Mouse (Mus musculus) 3T3-L1 (cell line): Measurements from ENCODE around the gene Ak8.

Experiments
- DNase-seq: peaks from one replicate; pipeline ENCODE4 v3.0.0-alpha.2; 2015; ENCODE audit warnings: low read depth, low spot score

Ak8 gene

GRCm38 (mm10) chr2:28730676-28731075 lies 30.7 kb downstream of the Ak8 start:
- no peak for DNase-seq

- DNase-seq: peak; percentile 56
These were observed 37.1 kb downstream of the Ak8 start for GRCm38 (mm10) chr2:28737112-28737511.

GRCm38 (mm10) chr2:28740159-28740558 lies 40.2 kb downstream of the Ak8 start:
- no peak for DNase-seq

GRCm38 (mm10) chr2:28742701-28743100 lies 42.7 kb downstream of the Ak8 start:
- DNase-seq: peak; percentile 31

DNA sequence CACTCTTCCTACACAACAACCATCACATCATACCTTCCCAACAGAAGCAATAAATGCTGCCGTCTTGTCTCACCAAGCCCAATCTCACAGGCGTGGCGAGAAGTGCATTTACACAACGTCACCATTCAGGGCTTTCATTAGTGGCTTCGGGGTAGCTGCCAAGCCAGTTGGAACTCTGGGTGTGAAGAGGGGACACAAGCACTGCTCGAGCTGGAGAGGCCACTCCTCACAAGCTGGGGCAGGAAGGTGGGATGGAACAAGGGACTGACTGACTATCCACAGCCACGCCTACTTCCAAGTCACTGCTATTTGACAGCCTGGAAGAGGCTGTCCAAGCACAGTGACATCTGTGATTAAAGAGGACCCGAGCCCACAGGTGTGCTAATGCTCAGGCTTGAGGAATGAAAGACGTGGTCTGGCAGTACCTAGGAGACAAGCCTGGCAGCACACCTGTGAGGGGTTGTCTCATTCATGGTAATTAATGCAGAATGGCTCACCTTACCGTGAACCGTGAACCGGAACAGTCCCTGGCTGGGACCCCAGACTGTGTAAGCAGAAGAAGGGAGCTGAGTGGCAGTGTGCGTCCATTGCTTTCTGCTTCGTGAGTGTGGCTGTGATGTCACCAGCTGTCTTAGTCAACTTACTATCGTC lies 46.8 kb downstream of the Ak8 start:
- no peak for DNase-seq

- no peak for DNase-seq
These were observed 47.7 kb downstream of the Ak8 start for GRCm38 (mm10) chr2:28747705-28748104.

DNA sequence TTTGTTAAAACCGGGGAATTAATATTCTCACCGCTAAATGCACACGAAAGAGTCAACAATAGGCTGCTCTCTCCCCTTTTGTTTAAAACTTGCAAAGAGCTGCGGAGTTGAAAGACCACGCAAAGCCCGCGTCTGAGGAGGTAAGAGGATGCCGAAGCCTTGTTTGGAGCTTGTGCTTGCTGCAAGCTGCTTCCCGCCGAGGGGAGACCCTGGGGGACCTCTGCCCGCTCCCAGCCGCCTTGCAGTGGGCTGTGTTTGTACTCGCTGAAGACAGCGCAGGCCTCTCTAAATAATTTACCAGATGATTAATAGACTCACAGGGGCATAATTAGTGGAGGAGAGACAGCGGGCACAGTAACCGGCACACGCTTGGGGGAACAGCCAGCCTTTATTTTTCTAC lies 51.2 kb downstream of the Ak8 start:
- no peak for DNase-seq

- no peak for DNase-seq
These were observed 51.7 kb downstream of the Ak8 start for GRCm38 (mm10) chr2:28751658-28752057.

DNA sequence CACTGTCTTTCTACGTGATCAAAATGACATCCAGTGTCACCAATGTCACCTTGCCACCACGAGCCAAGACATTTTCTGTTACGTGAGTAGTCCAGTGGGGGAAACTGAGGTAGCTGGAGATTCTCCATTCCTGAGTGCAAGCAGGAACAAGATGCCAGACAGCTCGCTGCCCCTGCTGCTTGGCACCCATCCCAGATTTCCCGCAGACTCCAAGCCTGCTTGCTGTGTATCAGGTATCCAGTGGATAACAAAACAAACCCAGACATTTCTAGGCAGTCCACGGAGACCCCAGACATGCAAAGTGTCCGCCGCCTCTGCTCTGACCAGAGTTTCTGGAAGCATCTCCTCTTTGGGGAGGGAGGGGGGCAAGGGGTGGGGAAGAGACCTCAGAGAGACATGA lies 52.4 kb downstream of the Ak8 start:
- DNase-seq: no peak

DNA sequence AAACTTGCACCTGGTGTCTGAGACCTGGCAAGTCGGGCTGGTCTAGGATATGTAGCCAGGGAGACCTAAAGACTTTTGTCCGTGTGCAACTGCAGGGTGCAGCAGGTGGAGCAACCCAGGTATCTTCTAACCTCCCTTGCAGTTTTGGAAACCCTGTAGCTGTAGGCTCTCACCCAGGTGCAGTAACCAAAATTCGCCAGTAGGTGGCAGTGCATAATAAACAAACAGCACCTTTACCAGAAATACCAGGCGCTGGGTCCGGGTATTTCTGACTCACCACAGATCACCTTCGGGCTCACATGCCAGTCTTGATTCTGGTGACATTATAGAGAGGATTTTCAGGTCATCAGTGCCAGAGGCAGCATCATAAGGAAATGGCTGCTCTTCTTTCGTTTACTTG lies 55.5 kb downstream of the Ak8 start:
- peak; percentile 87 for DNase-seq

DNA sequence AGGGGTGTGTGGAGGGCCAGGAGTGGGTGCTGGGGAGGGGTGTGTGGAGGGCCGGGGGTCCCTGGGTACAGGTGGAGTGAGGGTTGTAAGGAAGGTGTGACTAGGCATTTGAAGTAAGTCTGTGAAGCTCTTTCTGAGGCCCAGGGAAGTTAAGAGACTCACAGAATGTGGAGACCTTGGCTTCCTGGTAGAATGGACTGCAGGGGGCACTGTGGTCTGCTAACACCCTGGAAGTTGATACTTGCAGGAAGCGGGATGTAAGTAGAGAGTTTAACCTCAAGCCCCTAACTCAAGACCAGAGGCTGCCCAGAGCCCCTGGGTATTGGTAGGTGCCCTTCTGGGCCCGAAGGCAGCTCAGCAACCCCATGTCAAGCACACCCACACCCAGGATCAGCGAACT lies 56.2 kb downstream of the Ak8 start:
- DNase-seq: peak; percentile 79

GRCm38 (mm10) chr2:28759441-28759840 lies 59.5 kb downstream of the Ak8 start:
- no peak for DNase-seq

- no peak for DNase-seq
These were observed 66.6 kb downstream of the Ak8 start for GRCm38 (mm10) chr2:28766590-28766989.

DNA sequence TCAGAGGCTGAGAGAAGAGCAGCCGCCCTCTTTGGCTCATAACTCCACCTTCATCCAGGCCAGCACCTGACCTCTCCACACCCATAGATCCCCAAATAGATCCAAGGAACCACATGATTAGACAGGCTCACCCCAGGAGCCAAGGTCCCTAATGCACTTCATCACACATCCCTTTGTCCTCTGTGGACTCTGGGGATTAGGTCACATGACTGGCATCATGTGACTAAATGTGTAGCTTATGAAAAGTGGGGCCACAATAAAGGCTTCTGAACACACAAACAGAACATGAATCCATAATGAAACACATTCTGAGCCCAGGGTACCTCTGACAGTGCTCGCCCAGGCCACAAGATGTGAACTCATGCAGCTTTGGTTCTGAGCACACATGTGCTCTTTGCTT lies 67.1 kb downstream of the Ak8 start:
- DNase-seq: no peak

DNA sequence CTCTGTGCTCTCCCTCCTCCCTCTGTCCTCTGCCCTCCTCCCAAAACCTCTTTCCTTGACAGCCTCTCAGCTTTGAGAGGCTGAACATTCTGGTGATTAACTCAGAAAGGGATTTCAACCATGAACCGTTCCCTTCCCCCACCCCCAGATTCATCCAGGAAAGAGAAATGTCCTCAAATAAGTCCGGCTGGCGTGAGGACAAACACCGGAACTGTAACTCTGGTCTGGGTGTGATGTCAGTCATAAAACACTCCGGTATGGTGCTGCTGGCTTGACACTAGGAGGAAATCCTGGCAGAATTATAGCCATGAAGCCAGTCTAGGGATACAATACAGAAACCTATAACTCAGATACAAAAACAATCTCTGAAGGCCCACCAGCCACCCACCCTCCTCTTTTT lies 70.7 kb downstream of the Ak8 start:
- DNase-seq: no peak

DNA sequence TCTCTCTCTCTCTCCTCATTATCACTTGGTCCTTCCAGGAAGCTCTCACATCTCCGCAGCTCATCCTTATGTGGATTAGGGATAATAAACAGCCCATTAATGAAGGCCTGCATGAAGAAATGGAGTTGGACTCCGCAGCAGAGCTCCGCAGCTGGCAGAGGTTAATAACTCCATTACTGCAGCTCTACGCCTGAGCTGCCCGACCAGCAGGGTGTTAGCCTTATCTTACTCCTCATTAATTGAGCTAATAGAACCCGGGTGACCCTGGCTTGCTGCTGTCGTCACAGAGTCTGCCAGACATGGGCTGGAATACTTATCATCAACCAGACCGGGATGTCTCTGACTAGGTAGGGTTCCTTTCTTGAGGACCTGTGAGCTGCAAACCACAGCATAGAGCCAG lies 74.1 kb downstream of the Ak8 start:
- DNase-seq: no peak

GRCm38 (mm10) chr2:28776728-28777127 lies 76.8 kb downstream of the Ak8 start:
- peak; percentile 20 for DNase-seq

- DNase-seq: no peak
These were observed 80.2 kb downstream of the Ak8 start for GRCm38 (mm10) chr2:28780001-28780782.

- DNase-seq: no peak
These were observed 81.3 kb downstream of the Ak8 start for GRCm38 (mm10) chr2:28781310-28781709.

GRCm38 (mm10) chr2:28786355-28787066 lies 86.5 kb downstream of the Ak8 start:
- DNase-seq: no peak

GRCm38 (mm10) chr2:28787067-28787619 lies 87.2 kb downstream of the Ak8 start:
- no peak for DNase-seq

DNA sequence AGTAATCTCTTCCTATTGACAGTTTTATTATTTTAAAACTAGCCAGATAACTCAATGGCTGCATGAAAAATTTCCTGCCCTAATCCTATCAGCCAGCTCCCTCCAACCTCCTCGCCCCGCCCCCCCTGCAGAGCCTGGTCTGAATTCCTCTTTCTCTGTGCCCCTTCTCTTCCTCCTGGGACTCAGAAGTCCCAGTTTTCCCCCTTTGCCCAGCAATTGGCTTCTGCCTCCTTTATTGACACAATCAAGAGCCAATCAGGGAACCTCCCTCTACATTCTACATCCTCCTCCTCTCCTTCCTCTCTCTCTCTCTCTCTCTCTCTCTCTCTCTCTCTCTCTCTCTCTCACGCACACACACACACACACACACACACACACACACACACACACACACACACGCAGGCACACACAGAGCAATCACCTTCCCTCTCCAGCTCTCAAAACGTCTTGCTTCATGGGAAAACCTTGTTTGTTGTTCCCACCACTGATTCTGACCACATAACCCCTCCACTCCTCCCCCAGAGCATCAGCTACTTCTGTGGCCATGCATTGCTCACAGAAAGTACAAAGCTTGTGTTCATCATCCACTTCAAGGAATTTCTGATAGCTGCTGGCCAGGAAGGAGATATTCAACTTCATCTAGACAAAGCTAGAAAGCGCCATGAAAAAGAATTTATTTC lies 93.1 kb downstream of the Ak8 start:
- peak; percentile 60 for DNase-seq
